Mouse (Mus musculus) CD4-positive, CD25-positive, alpha-beta regulatory T cell, adult 4 months (primary cell): ENCODE results near the gene Htr5a. TPM values are rescaled to one million over a fixed set of nuclear protein-coding genes. Genes with fewer than 3 reads are reported as not detected.
A peak's percentile ranks its signal among the peaks of the same experiment; 100 is the strongest.

Source experiments
- ATAC-seq: one replicate; pipeline ENCODE4 v1.8.0; 2017
- polyA plus RNA-seq, 2 experiments: library from polyadenylated mRNA; unstranded; fragments of 100-300 nt; shearing (Covaris generic); gene quantifications; one replicate each; pipeline ENCODE4 v1.2.1; 2017

Htr5a gene
- not detected for polyA plus RNA-seq

- no peak for ATAC-seq
Measured at GRCm38 (mm10) chr5:27841701-27842295, at the start of gene Htr5a. Gene Htr5a (plus strand): TSS chr5:27842149.

- no peak for ATAC-seq
Measured at GRCm38 (mm10) chr5:27792173-27792470, 49.8 kb upstream of the Htr5a start.

- ATAC-seq = no peak
Measured at GRCm38 (mm10) chr5:27792531-27793205, 49.3 kb upstream of the Htr5a start.

- peak; percentile 55 for ATAC-seq
Measured at GRCm38 (mm10) chr5:27793923-27794322, 48.0 kb upstream of the Htr5a start.

- no peak for ATAC-seq
Measured at GRCm38 (mm10) chr5:27814282-27814681, 27.7 kb upstream of the Htr5a start.

- ATAC-seq = no peak
Measured at GRCm38 (mm10) chr5:27818840-27819672, 22.9 kb upstream of the Htr5a start.

- no peak for ATAC-seq
Measured at GRCm38 (mm10) chr5:27821161-27821560, 20.8 kb upstream of the Htr5a start.

GRCm38 (mm10) chr5:27827971-27828370 is 14.0 kb upstream of the Htr5a start:
- ATAC-seq = no peak

GRCm38 (mm10) chr5:27835096-27835495 is 6.9 kb upstream of the Htr5a start:
- ATAC-seq = no peak

GRCm38 (mm10) chr5:27838061-27838460 is 3.9 kb upstream of the Htr5a start:
- no peak for ATAC-seq

GRCm38 (mm10) chr5:27842671-27843320 is 847 bp downstream of the Htr5a start:
- ATAC-seq = no peak

- no peak for ATAC-seq
Measured at GRCm38 (mm10) chr5:27846979-27847378, 5.0 kb downstream of the Htr5a start.

- ATAC-seq = no peak
Measured at GRCm38 (mm10) chr5:27854290-27854689, 12.3 kb downstream of the Htr5a start.

- ATAC-seq = no peak
Measured at GRCm38 (mm10) chr5:27855726-27856125, 13.8 kb downstream of the Htr5a start.

- no peak for ATAC-seq
Measured at GRCm38 (mm10) chr5:27873240-27874082, 31.5 kb downstream of the Htr5a start.

- ATAC-seq = no peak
Measured at GRCm38 (mm10) chr5:27874211-27874610, 32.3 kb downstream of the Htr5a start.

GRCm38 (mm10) chr5:27875341-27876105 is 33.6 kb downstream of the Htr5a start:
- no peak for ATAC-seq

GRCm38 (mm10) chr5:27878356-27878755 is 36.4 kb downstream of the Htr5a start:
- ATAC-seq = no peak

- no peak for ATAC-seq
Measured at GRCm38 (mm10) chr5:27879726-27880125, 37.8 kb downstream of the Htr5a start.

- ATAC-seq = no peak
Measured at GRCm38 (mm10) chr5:27880329-27881036, 38.5 kb downstream of the Htr5a start.

- no peak for ATAC-seq
Measured at GRCm38 (mm10) chr5:27881261-27881660, 39.3 kb downstream of the Htr5a start.
